Mouse (Mus musculus) myocyte (in vitro differentiated cells): ENCODE measurements around the gene Fam92b.

Source experiments
- MYOG ChIP-seq, 3 experiments: IDR thresholded peaks; one replicate each; pipeline ENCODE4 v1.6.1; 2011; ENCODE audit warnings: control low read depth in 2 of 3, low read depth in 2 of 3, mild to moderate bottlenecking in 2 of 3; ENCODE audit not compliant: insufficient read length in 2 of 3, control insufficient read depth in 1 of 3, insufficient read depth in 1 of 3
- POLR2A ChIP-seq: IDR thresholded peaks from one replicate; pipeline ENCODE4 v1.6.1; 2011; ENCODE audit warnings: low read depth, mild to moderate bottlenecking, control low read depth, moderate library complexity; ENCODE audit not compliant: insufficient read length
- POLR2AphosphoS2 ChIP-seq: IDR thresholded peaks from one replicate; pipeline ENCODE4 v1.6.1; 2011; ENCODE audit warnings: low read depth, control low read depth; ENCODE audit not compliant: insufficient read length
- TCF12 ChIP-seq: IDR thresholded peaks from one replicate; pipeline ENCODE4 v1.6.1; 2011; ENCODE audit warnings: mild to moderate bottlenecking, control low read depth; ENCODE audit not compliant: poor library complexity, insufficient read depth, severe bottlenecking

GRCm38 (mm10) chr8:120211345-120211744 lies 34.1 kb upstream of the Fam92b start:
- TF ChIP-seq POLR2A (no peak), TCF12 (no peak), POLR2AphosphoS2 (no peak), MYOG (IDR thresholded peaks at IDR 0.05; ENCODE audit: control insufficient read depth in 1 of 3, insufficient read depth in 1 of 3, insufficient read length in 2 of 3, low read depth in 2 of 3) (no peak)
